Mouse (Mus musculus) intestine, embryonic 16.5 days (tissue): ENCODE data around the gene Rlbp1. TPM values are rescaled to one million over a fixed set of nuclear protein-coding genes. Genes with fewer than 3 reads are reported as not detected.

Source experiments
- ATAC-seq: fragments of 200-750 bp; cut with Nextera tagmentation; 2 replicates; pipeline ENCODE4 v1.8.0; 2017; ENCODE audit warnings: moderate TSS enrichment, moderate library complexity
- H3K27ac ChIP-seq: fragments of 300-500 bp; sonication (generic); 2 replicates; pipeline ENCODE4 v1.5.1; 2014; ENCODE audit warnings: mild to moderate bottlenecking, low read length
- H3K27me3 ChIP-seq: fragments of 300-500 bp; sonication (generic); replicated peaks from 2 replicates; pipeline ENCODE4 v1.6.1; 2014; ENCODE audit warnings: low read length, control low read depth, mixed read lengths; ENCODE audit not compliant: control insufficient read depth, insufficient read depth
- H3K36me3 ChIP-seq: fragments of 300-500 bp; sonication (generic); 2 replicates; pipeline ENCODE4 v1.6.1; 2014; ENCODE audit warnings: low read length, control low read depth; ENCODE audit not compliant: control insufficient read depth, insufficient read depth
- H3K4me1 ChIP-seq: fragments of 300-500 bp; sonication (generic); 2 replicates; pipeline ENCODE4 v1.6.1; 2014; ENCODE audit warnings: low read length, control low read depth, mixed read lengths; ENCODE audit not compliant: control insufficient read depth, insufficient read depth
- H3K4me2 ChIP-seq: fragments of 300-500 bp; sonication (generic); 2 replicates; pipeline ENCODE4 v1.6.1; 2014; ENCODE audit warnings: low read depth, low read length, control low read depth
- H3K4me3 ChIP-seq: fragments of 300-500 bp; sonication (generic); 2 replicates; pipeline ENCODE4 v1.5.1; 2014; ENCODE audit warnings: mild to moderate bottlenecking, low read length
- H3K9ac ChIP-seq: fragments of 300-500 bp; sonication (generic); 2 replicates; pipeline ENCODE4 v1.6.1; 2014; ENCODE audit warnings: low read depth, low read length
- H3K9me3 ChIP-seq: fragments of 300-500 bp; sonication (generic); 2 replicates; pipeline ENCODE4 v1.6.1; 2016; ENCODE audit warnings: low read length, control low read depth; ENCODE audit not compliant: control insufficient read depth
- WGBS: fragments of 180-500 bp; shearing (Covaris S2); extraction: QIAGEN DNeasy Blood & Tissue Kit; methylation state at CpG from one replicate; pipeline ENCODE4 v1.1.7; 2014; 5-methylcytosine and 5-hydroxymethylcytosine counted together
- polyA plus RNA-seq: library from polyadenylated mRNA; unstranded; fragments of >200 nt; fragmentation: Nextera tagmentation; extraction: Ambion mirVana; gene quantifications from 2 replicates; pipeline ENCODE4 v1.2.1, GENCODE M21; 2015

Rlbp1 gene
- polyA plus RNA-seq, 1 experiment from 2014 or later: 0.16 TPM

- H3K4me1 ChIP-seq: peaks cover 3% of the 10 kb centered on the region; the same call in 1 of the 2 replicates
- H3K27me3 ChIP-seq: no peaks in the 10 kb centered on the region
- no peak overlapping the region for H3K27ac ChIP-seq
- 73% methylated on average over 7 of the region's 7 CpGs for WGBS
- H3K9ac ChIP-seq: no peak overlapping the region
- ATAC-seq: no peak
- H3K4me2 ChIP-seq: no peak overlapping the region
- H3K9me3 ChIP-seq: no peaks in the 10 kb centered on the region
- H3K36me3 ChIP-seq: no peaks in the 10 kb centered on the region
- H3K4me3 ChIP-seq: no peak overlapping the region
These were observed 1.9 kb upstream of the Rlbp1 start for GRCm38 (mm10) chr7:79388671-79389206.

- Histone ChIP-seq H3K4me1 (peaks cover 3% of the 10 kb centered on the region; the same call in 1 of the 2 replicates), H3K27ac (no peak overlapping the region), H3K4me2 (no peak overlapping the region), H3K4me3 (no peak overlapping the region), H3K36me3 (no peaks in the 10 kb centered on the region), H3K9ac (no peak overlapping the region), H3K27me3 (no peaks in the 10 kb centered on the region), H3K9me3 (no peaks in the 10 kb centered on the region)
- 42% methylated on average over 7 of the region's 7 CpGs for WGBS
- ATAC-seq: no peak
These were observed 1.1 kb upstream of the Rlbp1 start for GRCm38 (mm10) chr7:79387991-79388390.

- no peak overlapping the region for H3K27ac ChIP-seq
- H3K9me3 ChIP-seq: no peaks in the 10 kb centered on the region
- 69% methylated on average over 8 of the region's 8 CpGs for WGBS
- no peaks in the 10 kb centered on the region for H3K36me3 ChIP-seq
- no peak overlapping the region for H3K4me2 ChIP-seq
- no peak for ATAC-seq
- H3K4me1 ChIP-seq: no peaks in the 10 kb centered on the region
- H3K27me3 ChIP-seq: no peaks in the 10 kb centered on the region
- H3K4me3 ChIP-seq: no peak overlapping the region
- no peak overlapping the region for H3K9ac ChIP-seq
These were observed 292 bp upstream of the Rlbp1 start for GRCm38 (mm10) chr7:79387140-79387539.

GRCm38 (mm10) chr7:79376516-79377275 lies 10.2 kb downstream of the Rlbp1 start:
- H3K9ac ChIP-seq: no peak overlapping the region
- no peaks in the 10 kb centered on the region for H3K36me3 ChIP-seq
- no peak overlapping the region for H3K4me2 ChIP-seq
- no peaks in the 10 kb centered on the region for H3K9me3 ChIP-seq
- H3K4me1 ChIP-seq: no peaks in the 10 kb centered on the region
- WGBS: 83% methylated on average over 10 of the region's 10 CpGs
- no peak for ATAC-seq
- H3K27ac ChIP-seq: no peak overlapping the region
- no peak overlapping the region for H3K4me3 ChIP-seq
- no peaks in the 10 kb centered on the region for H3K27me3 ChIP-seq

GRCm38 (mm10) chr7:79375594-79375993 lies 11.3 kb downstream of the Rlbp1 start:
- H3K4me3 ChIP-seq: no peak overlapping the region
- H3K9ac ChIP-seq: no peak overlapping the region
- H3K4me1 ChIP-seq: no peaks in the 10 kb centered on the region
- H3K9me3 ChIP-seq: no peaks in the 10 kb centered on the region
- H3K27me3 ChIP-seq: no peaks in the 10 kb centered on the region
- no peaks in the 10 kb centered on the region for H3K36me3 ChIP-seq
- ATAC-seq: no peak
- no peak overlapping the region for H3K4me2 ChIP-seq
- H3K27ac ChIP-seq: no peak overlapping the region
- 74% methylated on average over 5 of the region's 5 CpGs for WGBS

- H3K36me3 ChIP-seq: no peaks in the 10 kb centered on the region
- no peak for ATAC-seq
- no peaks in the 10 kb centered on the region for H3K4me1 ChIP-seq
- H3K27ac ChIP-seq: no peak overlapping the region
- H3K4me3 ChIP-seq: no peak overlapping the region
- no peaks in the 10 kb centered on the region for H3K27me3 ChIP-seq
- H3K9me3 ChIP-seq: no peaks in the 10 kb centered on the region
- no peak overlapping the region for H3K9ac ChIP-seq
- H3K4me2 ChIP-seq: no peak overlapping the region
These were observed 12.8 kb downstream of the Rlbp1 start for GRCm38 (mm10) chr7:79374017-79374416.

- Histone ChIP-seq H3K36me3 (no peaks in the 10 kb centered on the region), H3K27me3 (no peaks in the 10 kb centered on the region), H3K9ac (no peak overlapping the region), H3K4me3 (no peak overlapping the region), H3K27ac (no peak overlapping the region), H3K4me1 (no peaks in the 10 kb centered on the region), H3K4me2 (no peak overlapping the region), H3K9me3 (no peaks in the 10 kb centered on the region)
- peak; percentile 86 for ATAC-seq
- 39% methylated on average over 10 of the region's 10 CpGs for WGBS
These were observed 15.4 kb downstream of the Rlbp1 start for GRCm38 (mm10) chr7:79371321-79371879.

GRCm38 (mm10) chr7:79369416-79369815 lies 17.4 kb downstream of the Rlbp1 start:
- 31% methylated on average over 4 of the region's 4 CpGs for WGBS
- ATAC-seq: no peak

GRCm38 (mm10) chr7:79368664-79369063 lies 18.2 kb downstream of the Rlbp1 start:
- 87% methylated on average over 5 of the region's 5 CpGs for WGBS
- H3K9me3 ChIP-seq: no peaks in the 10 kb centered on the region
- no peak overlapping the region for H3K4me3 ChIP-seq

More at GRCm38 (mm10) chr7:79369416-79369815, 17.4 kb downstream of the Rlbp1 start:
- H3K27ac ChIP-seq: no peak overlapping the region
- no peak overlapping the region for H3K4me2 ChIP-seq
- H3K9ac ChIP-seq: no peak overlapping the region
- H3K27me3 ChIP-seq: no peaks in the 10 kb centered on the region
- H3K4me1 ChIP-seq: no peaks in the 10 kb centered on the region
- H3K4me3 ChIP-seq: no peak overlapping the region
- no peaks in the 10 kb centered on the region for H3K36me3 ChIP-seq
- no peaks in the 10 kb centered on the region for H3K9me3 ChIP-seq

More at GRCm38 (mm10) chr7:79368664-79369063, 18.2 kb downstream of the Rlbp1 start:
- H3K4me1 ChIP-seq: no peaks in the 10 kb centered on the region
- no peak overlapping the region for H3K9ac ChIP-seq
- no peak overlapping the region for H3K4me2 ChIP-seq
- no peak overlapping the region for H3K27ac ChIP-seq
- no peak for ATAC-seq
- no peaks in the 10 kb centered on the region for H3K36me3 ChIP-seq
- no peaks in the 10 kb centered on the region for H3K27me3 ChIP-seq
